Comparison of ENCODE assay signal across 12 mouse cellular contexts in the genomic region with DNA sequence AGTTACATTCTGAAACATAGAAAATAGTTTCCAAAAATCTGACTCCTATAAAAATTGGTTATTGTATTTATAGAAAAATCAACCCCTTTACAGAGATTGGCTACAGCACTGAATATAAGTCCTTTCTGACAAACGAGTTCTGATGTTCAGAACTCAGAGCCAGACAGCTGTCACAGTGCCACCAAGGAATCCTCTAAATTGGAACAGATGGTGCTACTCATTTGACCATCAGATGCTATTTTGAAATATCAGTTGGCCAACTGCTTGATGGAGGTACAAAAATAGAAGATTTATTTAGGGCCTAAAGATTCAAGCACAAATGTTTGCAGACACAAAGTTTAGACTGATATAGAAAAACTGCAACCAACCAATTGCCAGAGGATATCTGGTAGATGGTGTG.
DNase-seq lines count a peak whose midpoint lies in the region; ATAC-seq and TF ChIP-seq lines count a peak whose summit lies in the region.
"Had no signal": no experiment of that assay in that cellular context is flagged by ENCODE, and none has a peak within 500 bp of the region (broad histone marks: within the 10 kb centered on the region; RNA-seq: fewer than 3 reads in every experiment).

No protein-coding gene starts in this region.

- intact Hi-C loops in gastrocnemius, adult 2 months (cut with DNase I): loop anchor here (10.0 kb wide), 1 partner anchor 129 kb away; no protein-coding TSS in a partner anchor

- no peaks in the 10 kb centered on the region for H3K36me3 ChIP-seq in hindbrain, postnatal 0 days (ENCODE audit: insufficient read depth, low read length)
- H3K36me3 ChIP-seq in hindbrain, embryonic 11.5 days (ENCODE audit: control insufficient read depth, insufficient read depth, low read length): no peaks in the 10 kb centered on the region

- peak; percentile 61 for ATAC-seq in cerebellum, adult (ENCODE audit: insufficient number of reproducible peaks, low FRiP score, low TSS enrichment)
- no peak for ATAC-seq in hindbrain, postnatal 0 days
- no peak for ATAC-seq in hindbrain, embryonic 11.5 days (ENCODE audit: low FRiP score)
- ATAC-seq: forebrain, postnatal 0 days had no signal

- H3K27me3 ChIP-seq in hindbrain, postnatal 0 days (ENCODE audit: insufficient read depth, low read length): no peaks in the 10 kb centered on the region
- no peaks in the 10 kb centered on the region for H3K27me3 ChIP-seq in hindbrain, embryonic 11.5 days (ENCODE audit: control insufficient read depth, insufficient read depth, low read length)

- no peaks in the 10 kb centered on the region for H3K9me3 ChIP-seq in hindbrain, postnatal 0 days (ENCODE audit: low read length)
- H3K9me3 ChIP-seq in hindbrain, embryonic 11.5 days (ENCODE audit: control insufficient read depth, low read length): no peaks in the 10 kb centered on the region

- WGBS in hindbrain, postnatal 0 days: 40% methylated on average over 1 of the region's 1 CpGs
- WGBS in hindbrain, embryonic 11.5 days: 64% methylated on average over 1 of the region's 1 CpGs

- H3K4me3 ChIP-seq in hindbrain, postnatal 0 days (ENCODE audit: low read length): no peak overlapping the region
- H3K4me3 ChIP-seq in hindbrain, embryonic 11.5 days (ENCODE audit: low read depth, low read length): no peak overlapping the region
- no peak overlapping the region for H3K4me3 ChIP-seq in gastrocnemius, adult 2 months

- no peak overlapping the region for H3K9ac ChIP-seq in hindbrain, postnatal 0 days (replicated peaks; ENCODE audit: low read length)
- H3K9ac ChIP-seq in hindbrain, embryonic 11.5 days (ENCODE audit: low read depth, low read length): no peak overlapping the region
- H3K9ac ChIP-seq: forebrain, postnatal 0 days had no signal

- DNase-seq in cerebellum, postnatal 4 days (ENCODE audit: low spot score in 2 of 2): no peak
- peak; percentile 37 for DNase-seq in hindbrain, postnatal 0 days (ENCODE audit: low spot score)
- DNase-seq in hindbrain, embryonic 11.5 days (ENCODE audit: low spot score): no peak
- DNase-seq in brain, adult 2 months (ENCODE audit: low read depth, low spot score): peak; percentile 84
- peak; percentile 75 for DNase-seq in gastrocnemius, adult 2 months
- no peak for DNase-seq in layer of hippocampus, adult 9-10 months (ENCODE audit: low spot score)
- DNase-seq in kidney, postnatal 4 days: no peak
- DNase-seq: forebrain, postnatal 0 days; kidney, adult 2 months; layer of hippocampus, postnatal 36 days had no signal

- H3K27ac ChIP-seq in hindbrain, postnatal 0 days: no peak overlapping the region
- no peak overlapping the region for H3K27ac ChIP-seq in hindbrain, embryonic 11.5 days (ENCODE audit: low read depth, low read length)
- H3K27ac ChIP-seq in gastrocnemius, adult 2 months: peak overlapping the region; percentile 70
- H3K27ac ChIP-seq: macrophage had no signal

- no peaks in the 10 kb centered on the region for H3K4me1 ChIP-seq in hindbrain, postnatal 0 days (ENCODE audit: insufficient read depth, low read length)
- H3K4me1 ChIP-seq in hindbrain, embryonic 11.5 days (replicated peaks; ENCODE audit: control insufficient read depth, insufficient read depth, low read length): no peaks in the 10 kb centered on the region

- no peak overlapping the region for H3K4me2 ChIP-seq in hindbrain, postnatal 0 days (ENCODE audit: low read depth, low read length)
- no peak overlapping the region for H3K4me2 ChIP-seq in hindbrain, embryonic 11.5 days (replicated peaks; ENCODE audit: low read depth, low read length)

- TF ChIP-seq CTCF in hindbrain, postnatal 0 days (IDR thresholded peaks at IDR 0.05; ENCODE audit: low read depth): no peak
- no peak for TF ChIP-seq CTCF in gastrocnemius, adult 2 months (IDR thresholded peaks at IDR 0.05)

Comparison
In these comparisons a context has a peak if more than half of its experiments do, and no peak if none do; other contexts are left out.
1. DNase-seq: peak in hindbrain, postnatal 0 days (single experiment), brain, adult 2 months (single experiment) and gastrocnemius, adult 2 months (single experiment); none in cerebellum, postnatal 4 days (0 of 2), hindbrain, embryonic 11.5 days (single experiment), layer of hippocampus, adult 9-10 months (single experiment) and kidney, postnatal 4 days (0 of 2).